Mouse (Mus musculus): ENCODE data around the gene Ddhd1.

GRCm38 (mm10) chr14:45668325-45668724 is 10.4 kb upstream of the Ddhd1 start:
- TF ChIP-seq CTCF (IDR thresholded peaks at IDR 0.05; ENCODE audit: extremely low read depth, insufficient read depth, low read length) (no peak), POLR2A (IDR thresholded peaks at IDR 0.05; ENCODE audit: extremely low read depth, insufficient read depth, low read length) (no peak)

Measured in cortical plate, adult 2 months (tissue).